Mouse (Mus musculus): ENCODE measurements around the gene Stxbp1. TPM values are rescaled to one million over a fixed set of nuclear protein-coding genes. Genes with fewer than 3 reads are reported as not detected.

Gene Stxbp1
- polyA plus RNA-seq (2015; fragmentation: Nextera tagmentation; extraction: Ambion mirVana), result 22.2 and 22.4 TPM in 2 replicates

DNA sequence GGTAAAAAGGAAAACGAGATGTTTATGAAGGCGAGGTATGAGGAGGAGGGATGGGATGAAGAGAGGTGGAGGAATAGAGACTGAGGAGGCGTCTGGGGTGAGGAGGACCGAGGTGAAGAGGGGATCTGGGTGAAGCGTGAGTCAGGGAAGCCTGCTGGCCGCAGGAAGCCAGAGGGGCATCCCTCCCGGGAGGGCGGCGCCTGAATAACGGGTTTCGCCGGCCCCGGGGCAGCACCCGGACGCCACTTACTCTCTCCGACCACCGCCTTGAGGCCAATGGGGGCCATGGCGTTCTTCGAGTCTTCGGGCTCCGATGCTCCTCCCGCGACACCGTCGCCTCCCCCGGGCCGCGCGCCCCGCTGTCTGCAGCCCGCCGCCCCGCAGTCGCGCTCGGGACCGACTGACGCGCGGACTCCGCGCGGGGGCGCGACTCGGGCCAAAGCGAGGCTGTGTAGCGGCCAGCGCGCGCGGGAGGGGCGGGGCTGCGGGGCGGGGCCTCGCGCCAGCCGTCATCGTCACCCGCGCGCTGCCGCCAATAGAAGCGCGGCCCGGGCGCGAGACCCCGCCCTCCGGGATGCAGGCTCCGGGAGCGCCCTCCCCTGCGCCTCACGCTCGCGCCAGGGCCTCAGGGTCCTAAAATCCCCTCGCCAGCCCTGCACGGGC is at the start of gene Stxbp1:
Stxbp1 (minus strand) TSS at position 441 of the 663 bp plus-strand sequence.
- peak; percentile 97 for DNase-seq (ENCODE audit: low spot score)
- Histone ChIP-seq H3K27ac (ENCODE audit: low read length) (peak within 1 kb of the TSS; percentile 84), H3K27me3 (replicated peaks; ENCODE audit: insufficient read depth, low read length) (no peaks in the 10 kb centered on the region), H3K9ac (replicated peaks; ENCODE audit: low read depth) (peak within 1 kb of the TSS; percentile 54), H3K4me1 (ENCODE audit: insufficient read depth, low read depth, low read length) (no peaks in the 10 kb centered on the region), H3K4me2 (replicated peaks; ENCODE audit: low read depth, low read length) (peak within 1 kb of the TSS; percentile 89), H3K36me3 (ENCODE audit: insufficient read depth, low read length) (no peaks in the 10 kb centered on the region), H3K4me3 (ENCODE audit: low read depth, low read length) (peak within 1 kb of the TSS; percentile 75), H3K9me3 (ENCODE audit: low read length) (no peaks in the 10 kb centered on the region)
- TF ChIP-seq EP300 (IDR thresholded peaks at IDR 0.05) (no peak), CTCF (IDR thresholded peaks at IDR 0.05) (0 out of 2 replicates have a peak, but pooled peaks have one; percentile 16)
- peak; percentile 94 for ATAC-seq
- under 1% methylated on average over 8 of the region's 78 CpGs for WGBS

DNA sequence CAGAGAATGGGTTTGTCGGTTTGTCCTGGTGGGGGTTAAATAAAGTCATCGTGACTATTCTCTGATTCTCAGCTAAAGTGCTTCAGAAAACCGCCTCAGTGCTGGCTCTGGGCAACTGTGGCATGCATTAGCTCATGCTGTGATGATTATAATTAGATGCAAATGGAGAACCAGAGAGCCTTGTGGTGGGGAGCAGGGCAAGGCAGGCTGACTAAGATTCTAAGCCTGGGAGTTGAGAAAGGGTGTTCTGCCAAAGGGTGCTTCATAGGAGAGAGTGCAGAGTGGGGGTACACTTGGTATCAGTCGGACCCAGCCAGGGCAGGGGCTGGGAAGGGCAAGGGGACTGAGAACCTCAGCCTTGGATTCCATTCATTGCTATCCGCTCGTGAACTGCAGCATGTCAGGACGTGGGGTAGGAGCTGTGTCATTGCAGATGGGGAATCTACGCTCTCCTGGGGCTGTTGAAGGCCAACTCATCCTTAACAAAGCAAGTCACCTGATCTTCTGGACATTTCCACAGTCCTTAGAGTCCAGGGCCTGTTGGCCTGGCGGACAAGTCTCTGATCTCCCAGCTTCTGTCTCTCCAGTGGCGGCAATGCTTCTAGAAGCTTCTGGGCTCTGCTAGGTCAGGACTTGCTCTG is 49.6 kb upstream of the Stxbp1 start:
- no peak for TF ChIP-seq EP300 (IDR thresholded peaks at IDR 0.05)
- no peak for TF ChIP-seq CTCF (IDR thresholded peaks at IDR 0.05)
- H3K4me3 ChIP-seq (ENCODE audit: low read depth, low read length), result no peak overlapping the region
- H3K4me2 ChIP-seq (replicated peaks; ENCODE audit: low read depth, low read length), result 0 out of 2 replicates have a peak overlapping the region, but pooled peaks have one; percentile 20
- no peaks in the 10 kb centered on the region for H3K9me3 ChIP-seq (ENCODE audit: low read length)
- 49% methylated on average over 10 of the region's 10 CpGs for WGBS
- no peaks in the 10 kb centered on the region for H3K27me3 ChIP-seq (replicated peaks; ENCODE audit: insufficient read depth, low read length)
- peak overlapping the region; percentile 70 for H3K27ac ChIP-seq (ENCODE audit: low read length)
- no peak for DNase-seq (ENCODE audit: low spot score)
- ATAC-seq, result no peak
- H3K4me1 ChIP-seq (ENCODE audit: insufficient read depth, low read depth, low read length), result peaks cover 24% of the 10 kb centered on the region
- H3K9ac ChIP-seq (replicated peaks; ENCODE audit: low read depth), result no peak overlapping the region
- peaks cover 5% of the 10 kb centered on the region for H3K36me3 ChIP-seq (ENCODE audit: insufficient read depth, low read length)

GRCm38 (mm10) chr2:32895606-32896106 is 48.6 kb upstream of the Stxbp1 start:
- TF ChIP-seq EP300 (IDR thresholded peaks at IDR 0.05) (no peak), CTCF (IDR thresholded peaks at IDR 0.05) (no peak)
- 47% methylated on average over 7 of the region's 8 CpGs for WGBS
- Histone ChIP-seq H3K27me3 (replicated peaks; ENCODE audit: insufficient read depth, low read length) (no peaks in the 10 kb centered on the region), H3K27ac (ENCODE audit: low read length) (peak overlapping the region; percentile 70), H3K9ac (replicated peaks; ENCODE audit: low read depth) (no peak overlapping the region), H3K4me1 (ENCODE audit: insufficient read depth, low read depth, low read length) (peaks cover 29% of the 10 kb centered on the region), H3K9me3 (ENCODE audit: low read length) (no peaks in the 10 kb centered on the region), H3K36me3 (ENCODE audit: insufficient read depth, low read length) (peaks cover 5% of the 10 kb centered on the region), H3K4me2 (replicated peaks; ENCODE audit: low read depth, low read length) (peak overlapping the region; percentile 20; the same call in 1 of the 2 replicates), H3K4me3 (ENCODE audit: low read depth, low read length) (no peak overlapping the region)
- ATAC-seq (peak; percentile 74), DNase-seq (ENCODE audit: low spot score) (peak; percentile 83)

- Histone ChIP-seq H3K27ac (ENCODE audit: low read length) (peak overlapping the region; percentile 0), H3K27me3 (replicated peaks; ENCODE audit: insufficient read depth, low read length) (no peaks in the 10 kb centered on the region), H3K36me3 (ENCODE audit: insufficient read depth, low read length) (peaks cover 5% of the 10 kb centered on the region), H3K4me2 (replicated peaks; ENCODE audit: low read depth, low read length) (no peak overlapping the region), H3K9me3 (ENCODE audit: low read length) (no peaks in the 10 kb centered on the region), H3K9ac (replicated peaks; ENCODE audit: low read depth) (no peak overlapping the region), H3K4me1 (ENCODE audit: insufficient read depth, low read depth, low read length) (peaks cover 35% of the 10 kb centered on the region), H3K4me3 (ENCODE audit: low read depth, low read length) (no peak overlapping the region)
- no peak for DNase-seq (ENCODE audit: low spot score)
- 45% methylated on average over 2 of the region's 2 CpGs for WGBS
- no peak for ATAC-seq
- TF ChIP-seq EP300 (IDR thresholded peaks at IDR 0.05) (no peak), CTCF (IDR thresholded peaks at IDR 0.05) (no peak)
These were observed 47.1 kb upstream of the Stxbp1 start for GRCm38 (mm10) chr2:32894097-32894496.

DNA sequence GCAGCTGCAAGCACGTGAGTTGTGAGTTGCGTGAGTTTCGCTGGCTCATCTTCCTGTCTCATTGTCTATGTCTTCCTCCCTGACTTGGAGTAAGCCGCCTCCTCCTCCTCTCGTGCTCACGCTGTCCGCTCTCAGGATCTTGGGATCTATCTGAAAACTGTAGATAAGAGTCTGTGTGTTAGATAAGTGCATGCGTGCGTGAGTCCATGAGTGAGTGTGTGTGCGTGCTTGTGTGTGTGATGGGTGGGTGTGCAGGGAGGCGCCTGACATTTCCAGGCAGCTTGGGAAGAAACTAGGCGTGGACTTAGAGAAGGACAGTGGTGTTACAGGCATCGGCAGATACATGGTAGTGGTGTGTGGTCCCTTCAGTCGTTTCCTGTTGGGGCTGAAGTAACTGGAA is 45.4 kb upstream of the Stxbp1 start:
- Histone ChIP-seq H3K4me3 (ENCODE audit: low read depth, low read length) (no peak overlapping the region), H3K4me1 (ENCODE audit: insufficient read depth, low read depth, low read length) (peaks cover 38% of the 10 kb centered on the region), H3K27ac (ENCODE audit: low read length) (no peak overlapping the region), H3K4me2 (replicated peaks; ENCODE audit: low read depth, low read length) (no peak overlapping the region), H3K27me3 (replicated peaks; ENCODE audit: insufficient read depth, low read length) (no peaks in the 10 kb centered on the region), H3K36me3 (ENCODE audit: insufficient read depth, low read length) (peaks cover 5% of the 10 kb centered on the region), H3K9ac (replicated peaks; ENCODE audit: low read depth) (no peak overlapping the region), H3K9me3 (ENCODE audit: low read length) (no peaks in the 10 kb centered on the region)
- DNase-seq (ENCODE audit: low spot score) (no peak), ATAC-seq (no peak)
- no peak for TF ChIP-seq EP300 (IDR thresholded peaks at IDR 0.05)
- TF ChIP-seq CTCF (IDR thresholded peaks at IDR 0.05), result no peak
- 55% methylated on average over 14 of the region's 14 CpGs for WGBS

DNA sequence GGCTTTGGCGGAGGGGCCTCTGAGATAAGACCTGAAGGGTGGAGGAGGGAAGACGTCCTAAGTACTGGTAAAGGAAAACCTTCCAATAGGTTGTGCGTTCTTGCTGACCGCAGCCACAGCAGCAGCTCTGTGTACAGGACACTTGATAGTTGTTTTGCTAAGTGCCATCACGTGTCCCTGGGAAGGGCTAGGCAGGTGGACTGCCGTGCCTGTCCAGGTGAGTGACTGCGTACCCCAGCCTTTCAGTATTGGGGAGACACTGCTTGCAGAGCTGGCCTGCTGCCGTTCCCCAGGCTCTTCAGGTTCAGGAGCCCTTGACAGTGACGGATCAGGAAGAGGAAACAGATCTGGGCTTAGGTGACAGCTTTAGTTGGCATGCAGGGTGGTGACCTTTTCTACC is 44.2 kb upstream of the Stxbp1 start:
- TF ChIP-seq CTCF (IDR thresholded peaks at IDR 0.05), result no peak
- TF ChIP-seq EP300 (IDR thresholded peaks at IDR 0.05), result no peak
- Histone ChIP-seq H3K4me2 (replicated peaks; ENCODE audit: low read depth, low read length) (no peak overlapping the region), H3K4me1 (ENCODE audit: insufficient read depth, low read depth, low read length) (peaks cover 39% of the 10 kb centered on the region), H3K36me3 (ENCODE audit: insufficient read depth, low read length) (peaks cover 5% of the 10 kb centered on the region), H3K27me3 (replicated peaks; ENCODE audit: insufficient read depth, low read length) (no peaks in the 10 kb centered on the region), H3K9ac (replicated peaks; ENCODE audit: low read depth) (no peak overlapping the region), H3K9me3 (ENCODE audit: low read length) (no peaks in the 10 kb centered on the region), H3K4me3 (ENCODE audit: low read depth, low read length) (no peak overlapping the region), H3K27ac (ENCODE audit: low read length) (peak overlapping the region; percentile 75)
- peak; percentile 61 for ATAC-seq
- peak; percentile 65 for DNase-seq (ENCODE audit: low spot score)
- WGBS, result 37% methylated on average over 9 of the region's 9 CpGs
